ENCODE assay signal across 42 mouse cellular contexts in the genomic region with DNA sequence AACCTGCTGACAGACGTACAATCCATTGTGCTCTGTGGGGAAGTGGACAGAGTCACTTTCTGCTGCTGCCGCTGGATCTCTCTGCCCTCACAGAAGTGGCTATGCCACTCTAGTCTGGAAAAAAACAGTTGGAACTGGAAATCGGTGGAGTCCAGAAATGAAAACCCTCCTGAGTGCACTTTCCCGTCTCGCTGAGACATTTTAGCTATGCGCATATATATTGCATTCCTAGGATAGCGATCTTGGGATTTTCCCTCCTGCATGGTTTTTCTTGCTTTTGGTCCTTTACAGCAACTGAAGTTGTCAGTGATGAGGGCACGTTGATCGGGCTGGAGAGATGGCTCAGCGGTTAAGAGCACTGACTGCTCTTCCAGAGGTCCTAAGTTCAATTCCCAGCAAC. TPM values are rescaled to one million over a fixed set of nuclear protein-coding genes. Genes with fewer than 3 reads are reported as not detected.
DNase-seq lines count a peak whose midpoint lies in the region; ATAC-seq lines count a peak whose summit lies in the region.
"Had no signal": no experiment of that assay in that cellular context is flagged by ENCODE, and none has a peak within 500 bp of the region (broad histone marks: within the 10 kb centered on the region; RNA-seq: fewer than 3 reads in every experiment).

No protein-coding gene starts in this region.

- peak; percentile 11 for DNase-seq in kidney, adult 18-20 months
- DNase-seq in 3T3-L1 (ENCODE audit: low read depth, low spot score) (peak; percentile 12), ES-CJ7 (ENCODE audit: low read depth, low spot score) (peak; percentile 64)
- DNase-seq in kidney, postnatal 14 days = peak; percentile 25
- DNase-seq in T-cell, adult 2 months (ENCODE audit: low spot score) = no peak
- DNase-seq in adrenal gland, postnatal 4 days (ENCODE audit: low spot score in 2 of 2) = no peak
- DNase-seq: adrenal gland, adult 2 months; adrenal gland, postnatal 36 days; cerebellum, adult 8-10 months; cerebellum, postnatal 36 days; gastrocnemius, postnatal 25 days; heart, adult 2 months; liver, postnatal 0 days; retina, postnatal 1 day; right cerebral cortex, postnatal 14 days had no signal

- 56% methylated on average over 10 of the region's 10 CpGs for WGBS in kidney, embryonic 16.5 days

- no peak overlapping the region for H3K4me2 ChIP-seq in kidney, embryonic 16.5 days (replicated peaks; ENCODE audit: low read depth, low read length)
- H3K4me2 ChIP-seq: forebrain, embryonic 13.5 days; heart, embryonic 12.5 days; hindbrain, embryonic 15.5 days; limb, embryonic 13.5 days; liver, embryonic 12.5 days; midbrain, embryonic 13.5 days; neural tube, embryonic 15.5 days; stomach, embryonic 15.5 days had no signal

- no peak overlapping the region for H3K27ac ChIP-seq in kidney, embryonic 16.5 days (ENCODE audit: low read length)
- H3K27ac ChIP-seq: forebrain, embryonic 13.5 days; heart, adult 2 months; hindbrain, embryonic 15.5 days; limb, embryonic 13.5 days; liver, embryonic 12.5 days; macrophage; midbrain, embryonic 13.5 days; neural tube, embryonic 15.5 days; stomach, embryonic 15.5 days had no signal

- no peak overlapping the region for H3K9ac ChIP-seq in kidney, embryonic 16.5 days (replicated peaks; ENCODE audit: low read length)
- H3K9ac ChIP-seq: forebrain, embryonic 13.5 days; heart, embryonic 12.5 days; hindbrain, embryonic 15.5 days; limb, embryonic 13.5 days; liver, embryonic 12.5 days; liver, postnatal 0 days; midbrain, embryonic 13.5 days; neural tube, embryonic 15.5 days; stomach, embryonic 15.5 days had no signal

- no peak overlapping the region for H3K4me3 ChIP-seq in kidney, embryonic 16.5 days (ENCODE audit: low read length)
- H3K4me3 ChIP-seq: forebrain, embryonic 13.5 days; heart, adult 2 months; heart, embryonic 12.5 days; hindbrain, embryonic 15.5 days; limb, embryonic 13.5 days; liver, embryonic 12.5 days; midbrain, embryonic 13.5 days; neural tube, embryonic 15.5 days; stomach, embryonic 15.5 days had no signal

- peaks cover 13% of the 10 kb centered on the region for H3K4me1 ChIP-seq in kidney, embryonic 16.5 days (ENCODE audit: insufficient read depth, low read length)

- H3K36me3 ChIP-seq in kidney, embryonic 16.5 days (ENCODE audit: insufficient read depth, low read length) = no peaks in the 10 kb centered on the region
- H3K36me3 ChIP-seq: G1E; heart, embryonic 12.5 days; hindbrain, embryonic 15.5 days; limb, embryonic 13.5 days; liver, embryonic 12.5 days; midbrain, embryonic 13.5 days; neural tube, embryonic 15.5 days; stomach, embryonic 15.5 days had no signal

- ATAC-seq in kidney, embryonic 16.5 days (ENCODE audit: low FRiP score, low TSS enrichment) = no peak
- ATAC-seq: activated CD4-positive, CD25-positive, alpha-beta regulatory T cell, adult 4 months; forebrain, embryonic 13.5 days; inflammation-experienced regulatory T-cells, adult 6 months; liver, embryonic 12.5 days; liver, postnatal 0 days; midbrain, embryonic 13.5 days; Patski had no signal

- no peaks in the 10 kb centered on the region for H3K9me3 ChIP-seq in kidney, embryonic 16.5 days (ENCODE audit: low read length)
- H3K9me3 ChIP-seq: forebrain, embryonic 13.5 days; G1E; heart, embryonic 12.5 days; hindbrain, embryonic 15.5 days; limb, embryonic 13.5 days; liver, embryonic 12.5 days; midbrain, embryonic 13.5 days; neural tube, embryonic 15.5 days; stomach, embryonic 15.5 days had no signal

- H3K27me3 ChIP-seq in kidney, embryonic 16.5 days (ENCODE audit: insufficient read depth, low read length) = no peaks in the 10 kb centered on the region
- H3K27me3 ChIP-seq: CH12.LX; forebrain, embryonic 13.5 days; heart, embryonic 12.5 days; limb, embryonic 13.5 days; midbrain, embryonic 13.5 days; neural tube, embryonic 15.5 days; Patski; stomach, embryonic 15.5 days had no signal

RNA-seq across cellular contexts. Expression of a gene that starts 4.2 kb away (rescaled TPM):
- 6.0 and 6.2 TPM in 2 replicates for polyA plus RNA-seq in kidney, embryonic 16.5 days (2015; fragmentation: Nextera tagmentation; extraction: Ambion mirVana)
- total RNA-seq in adrenal gland, postnatal 4 days (2021) = 10 to 100 TPM; 16.7 to 19.6 TPM

RNA-seq across cellular contexts. Expression of a gene that starts 6.3 kb away (rescaled TPM):
- polyA plus RNA-seq in kidney, embryonic 16.5 days (2015; fragmentation: Nextera tagmentation; extraction: Ambion mirVana) = not detected in 2 replicates
- not detected for total RNA-seq in adrenal gland, postnatal 4 days (2021)
- total RNA-seq: adrenal gland, adult 2 months; adrenal gland, postnatal 36 days; CH12.LX; G1E; gastrocnemius, adult 18-20 months; gastrocnemius, postnatal 25 days; heart, adult 2 months; hematopoietic stem cell, adult 5-6 weeks; layer of hippocampus, adult 8-10 months; layer of hippocampus, postnatal 25 days; left cerebral cortex, adult 8-10 months; left cerebral cortex, postnatal 36 days; megakaryocyte-erythroid progenitor cell, adult 5-6 weeks had no signal
- polyA plus RNA-seq: activated CD4-positive, CD25-positive, alpha-beta regulatory T cell, adult 4 months; adrenal gland, adult 2 months; C2C12; embryonic facial prominence, embryonic 11.5 days; forebrain, embryonic 13.5 days; frontal cortex, adult 2 months; G1E; heart, adult 2 months; heart, embryonic 12.5 days; heart, postnatal 0 days; hindbrain, embryonic 15.5 days; limb, embryonic 13.5 days; liver, embryonic 12.5 days; liver, postnatal 0 days; lung, embryonic 16.5 days; macrophage; midbrain, embryonic 13.5 days; neural tube, embryonic 15.5 days; Patski; stomach, embryonic 15.5 days had no signal

RNA-seq across cellular contexts. Expression of a gene that starts 32.5 kb away (rescaled TPM):
- 13.1 and 14.4 TPM in 2 replicates for polyA plus RNA-seq in kidney, embryonic 16.5 days (2015; fragmentation: Nextera tagmentation; extraction: Ambion mirVana)
- 10 to 100 TPM; 30.6 to 32.2 TPM for total RNA-seq in adrenal gland, postnatal 4 days (2021)

RNA-seq across cellular contexts. Expression of a gene that starts 32.6 kb away (rescaled TPM):
- 21.9 and 25.5 TPM in 2 replicates for polyA plus RNA-seq in kidney, embryonic 16.5 days (2015; fragmentation: Nextera tagmentation; extraction: Ambion mirVana)
- 1 to 10 TPM; 7.5 to 7.6 TPM for total RNA-seq in adrenal gland, postnatal 4 days (2021)

RNA-seq across cellular contexts. Expression of a gene that starts 51.1 kb away (rescaled TPM):
- polyA plus RNA-seq in kidney, embryonic 16.5 days (2015; fragmentation: Nextera tagmentation; extraction: Ambion mirVana) = 27.0 and 29.3 TPM in 2 replicates
- total RNA-seq in adrenal gland, postnatal 4 days (2021) = 1 to 10 TPM; 5.6 to 5.9 TPM
- total RNA-seq: hematopoietic stem cell, adult 5-6 weeks; megakaryocyte-erythroid progenitor cell, adult 5-6 weeks had no signal
- polyA plus RNA-seq: G1E had no signal

Comparison
In these comparisons a context has a peak if more than half of its experiments do, and no peak if none do; other contexts are left out.
1. DNase-seq: peak in kidney, adult 18-20 months (single experiment), 3T3-L1 (single experiment), ES-CJ7 (single experiment) and kidney, postnatal 14 days (single experiment); none in T-cell, adult 2 months (single experiment) and adrenal gland, postnatal 4 days (0 of 2).